Mouse (Mus musculus): Measurements from ENCODE around the gene Gm4869.
"Not testable (repeated sequence)": the region's sequence is repeated elsewhere in the genome, so short reads cannot be mapped to it uniquely, and the experiment has no call there.

Gm4869 gene

GRCm38 (mm10) chr5:140472336-140472735, 26.9 kb downstream of the Gm4869 start:
- no peak for DNase-seq

GRCm38 (mm10) chr5:140481458-140481857, 36.0 kb downstream of the Gm4869 start:
- no peak for DNase-seq

GRCm38 (mm10) chr5:140491142-140491541, 45.7 kb downstream of the Gm4869 start:
- DNase-seq: no peak

GRCm38 (mm10) chr5:140492684-140493233, 47.3 kb downstream of the Gm4869 start:
- DNase-seq: no peak

- DNase-seq: no peak
Measured at GRCm38 (mm10) chr5:140498176-140498575, 52.7 kb downstream of the Gm4869 start.

- DNase-seq: no peak
Measured at GRCm38 (mm10) chr5:140500736-140501135, 55.3 kb downstream of the Gm4869 start.

GRCm38 (mm10) chr5:140501982-140502836, 56.8 kb downstream of the Gm4869 start:
- no peak for DNase-seq

GRCm38 (mm10) chr5:140502925-140503324, 57.5 kb downstream of the Gm4869 start:
- DNase-seq: not testable (repeated sequence)

GRCm38 (mm10) chr5:140505208-140505780, 59.8 kb downstream of the Gm4869 start, which contains the start of gene Chst12:
Gene Chst12, plus strand, starts transcription at chr5:140505550.
- peak; percentile 99 for DNase-seq

- DNase-seq: peak; percentile 39
Measured at GRCm38 (mm10) chr5:140506096-140506794, 60.8 kb downstream of the Gm4869 start.

GRCm38 (mm10) chr5:140507466-140508208, 62.2 kb downstream of the Gm4869 start:
- DNase-seq: no peak

GRCm38 (mm10) chr5:140508686-140509085, 63.2 kb downstream of the Gm4869 start:
- no peak for DNase-seq

GRCm38 (mm10) chr5:140509204-140509603, 63.8 kb downstream of the Gm4869 start:
- DNase-seq: no peak

- DNase-seq: no peak
Measured at GRCm38 (mm10) chr5:140510012-140511000, 64.9 kb downstream of the Gm4869 start.

GRCm38 (mm10) chr5:140513921-140514320, 68.5 kb downstream of the Gm4869 start:
- no peak for DNase-seq

- DNase-seq: no peak
Measured at GRCm38 (mm10) chr5:140514799-140515486, 69.5 kb downstream of the Gm4869 start.

- no peak for DNase-seq
Measured at GRCm38 (mm10) chr5:140517159-140517920, 71.9 kb downstream of the Gm4869 start.

GRCm38 (mm10) chr5:140517921-140518230, 72.4 kb downstream of the Gm4869 start:
- no peak for DNase-seq

- DNase-seq: no peak
Measured at GRCm38 (mm10) chr5:140521196-140521595, 75.8 kb downstream of the Gm4869 start.

GRCm38 (mm10) chr5:140526754-140527153, 81.3 kb downstream of the Gm4869 start:
- DNase-seq: no peak
